11 mouse cellular contexts compared by ENCODE assay signal in the genomic region with DNA sequence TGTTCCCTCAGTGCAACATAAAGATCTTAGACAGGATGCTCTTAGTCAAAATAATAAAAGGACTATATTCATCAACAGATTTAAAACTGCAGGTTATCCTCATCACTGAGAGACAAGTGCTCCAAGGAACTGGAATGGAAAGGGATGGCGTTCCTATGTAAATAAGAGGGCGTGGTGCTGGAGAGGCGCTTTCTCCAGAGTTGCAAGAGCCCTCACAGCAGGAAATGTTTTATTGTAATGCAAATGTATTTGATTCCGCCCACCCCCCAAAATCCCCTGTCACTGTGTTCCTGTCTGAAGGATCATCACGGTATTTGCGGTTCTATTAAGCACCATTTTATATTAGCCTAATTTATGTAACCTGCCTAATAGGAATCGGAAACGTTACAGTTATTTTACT.
DNase-seq lines count a peak whose midpoint lies in the region; ATAC-seq lines count a peak whose summit lies in the region.
"Had no signal": no experiment of that assay in that cellular context is flagged by ENCODE, and none has a peak within 500 bp of the region (broad histone marks: within the 10 kb centered on the region; RNA-seq: fewer than 3 reads in every experiment).

No protein-coding gene starts in this region.

- no peak for DNase-seq in frontal cortex, adult 2 months (ENCODE audit: extremely low spot score in 1 of 2, low spot score in 1 of 2)
- DNase-seq in lung, postnatal 36 days, result no peak
- DNase-seq in retina, embryonic 14.5 days (ENCODE audit: low spot score), result peak; percentile 68
- no peak for DNase-seq in MN1 (ENCODE audit: low spot score)
- DNase-seq in B cell, adult 2 months, result no peak
- DNase-seq: cerebellum, adult 18-20 months; right cerebral cortex, adult 18-20 months; thymus, postnatal 36 days had no signal

- no peak overlapping the region for H3K4me3 ChIP-seq in lung, embryonic 16.5 days (ENCODE audit: low read length)
- peak overlapping the region; percentile 20 for H3K4me3 ChIP-seq in hindbrain, embryonic 13.5 days

- peak; percentile 64 for ATAC-seq in frontal cortex, adult (ENCODE audit: low TSS enrichment)
- no peak for ATAC-seq in lung, embryonic 16.5 days (ENCODE audit: low read depth)
- peak; percentile 37 for ATAC-seq in hindbrain, embryonic 13.5 days (ENCODE audit: low FRiP score)

- H3K9me3 ChIP-seq in lung, embryonic 16.5 days (ENCODE audit: control insufficient read depth, low read length), result no peaks in the 10 kb centered on the region
- no peaks in the 10 kb centered on the region for H3K9me3 ChIP-seq in hindbrain, embryonic 13.5 days

- no peaks in the 10 kb centered on the region for H3K36me3 ChIP-seq in lung, embryonic 16.5 days (ENCODE audit: control insufficient read depth, insufficient read depth, low read length)
- H3K36me3 ChIP-seq in hindbrain, embryonic 13.5 days, result no peaks in the 10 kb centered on the region

- no peak overlapping the region for H3K9ac ChIP-seq in lung, embryonic 16.5 days (ENCODE audit: low read length)
- peak overlapping the region; percentile 39 for H3K9ac ChIP-seq in hindbrain, embryonic 13.5 days

- no peaks in the 10 kb centered on the region for H3K27me3 ChIP-seq in lung, embryonic 16.5 days (ENCODE audit: control insufficient read depth, insufficient read depth, low read depth, low read length)
- no peaks in the 10 kb centered on the region for H3K27me3 ChIP-seq in hindbrain, embryonic 13.5 days

- H3K27ac ChIP-seq in lung, embryonic 16.5 days (ENCODE audit: low read length), result no peak overlapping the region
- peak overlapping the region; percentile 60 for H3K27ac ChIP-seq in hindbrain, embryonic 13.5 days

- no peaks in the 10 kb centered on the region for H3K4me1 ChIP-seq in lung, embryonic 16.5 days (replicated peaks; ENCODE audit: control insufficient read depth, insufficient read depth, low read length)
- H3K4me1 ChIP-seq in hindbrain, embryonic 13.5 days (replicated peaks), result peaks cover 16% of the 10 kb centered on the region

- 9% methylated on average over 8 of the region's 8 CpGs for WGBS in lung, embryonic 16.5 days
- 3% methylated on average over 8 of the region's 8 CpGs for WGBS in hindbrain, embryonic 13.5 days

- 0 out of 2 replicates have a peak overlapping the region, but pooled peaks have one; percentile 11 for H3K4me2 ChIP-seq in lung, embryonic 16.5 days (ENCODE audit: low read depth, low read length)
- peak overlapping the region; percentile 50 for H3K4me2 ChIP-seq in hindbrain, embryonic 13.5 days
